Mouse (Mus musculus): ENCODE data around the gene Ankrd33. TPM values are rescaled to one million over a fixed set of nuclear protein-coding genes. Genes with fewer than 3 reads are reported as not detected.

Ankrd33 gene
- total and polyA plus RNA-seq, 2 experiments from 2014 or later: not detected

DNA sequence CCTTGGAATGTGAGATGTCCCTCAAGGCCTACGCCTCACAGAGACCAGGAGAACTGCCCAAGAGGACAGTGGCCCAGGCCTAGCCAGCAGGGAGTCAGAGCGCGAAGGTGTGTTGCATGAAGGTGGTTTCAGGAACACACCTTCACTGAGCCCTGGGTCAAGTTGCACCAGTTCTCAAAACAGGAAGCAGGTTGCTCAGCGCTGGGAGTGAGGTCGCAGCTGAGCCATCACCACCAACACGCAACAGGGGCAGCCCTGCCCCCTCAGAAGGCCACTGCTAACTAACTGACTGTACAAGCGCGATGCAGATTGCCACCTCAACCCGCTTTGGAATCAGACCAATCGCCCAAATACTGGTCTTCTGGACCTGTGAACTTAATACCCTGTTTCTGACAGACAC is 31.1 kb upstream of the Ankrd33 start:
- WGBS: 89% methylated on average over 10 of the region's 10 CpGs
- Histone ChIP-seq H3K27me3 (ENCODE audit: insufficient read depth, low read length) (no peaks in the 10 kb centered on the region), H3K27ac (no peak overlapping the region), H3K4me3 (ENCODE audit: low read length) (no peak overlapping the region), H3K4me1 (ENCODE audit: insufficient read depth, low read length) (no peaks in the 10 kb centered on the region), H3K9me3 (ENCODE audit: low read length) (no peaks in the 10 kb centered on the region), H3K36me3 (ENCODE audit: insufficient read depth, low read length) (no peaks in the 10 kb centered on the region), H3K4me2 (ENCODE audit: low read depth, low read length) (no peak overlapping the region), H3K9ac (replicated peaks; ENCODE audit: low read length) (no peak overlapping the region)
- ATAC-seq: no peak
- no peak for TF ChIP-seq CTCF (IDR thresholded peaks at IDR 0.05; ENCODE audit: low read depth)
- DNase-seq (ENCODE audit: low spot score): no peak

DNA sequence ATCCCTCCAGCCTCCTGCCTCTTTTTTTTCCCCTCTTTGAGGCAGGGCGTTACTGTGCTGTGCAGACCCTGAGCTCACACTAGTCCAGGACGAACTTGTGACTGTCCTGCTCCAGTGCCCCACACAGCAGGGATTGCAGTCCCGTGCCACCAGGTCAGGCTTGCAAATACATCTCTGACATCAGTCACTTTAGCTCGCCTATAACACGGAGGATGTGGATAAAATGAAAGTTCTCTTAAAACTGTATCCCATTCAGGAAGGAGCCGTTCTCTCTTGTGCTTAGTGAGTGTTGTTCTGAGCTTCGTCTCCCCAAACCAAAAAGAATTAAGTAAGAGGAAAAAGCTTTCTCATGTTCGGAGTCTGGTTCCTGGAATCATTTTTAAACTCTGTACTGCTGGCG is 29.1 kb upstream of the Ankrd33 start:
- H3K27ac ChIP-seq: no peak overlapping the region
- no peaks in the 10 kb centered on the region for H3K4me1 ChIP-seq (ENCODE audit: insufficient read depth, low read length)
- no peak overlapping the region for H3K9ac ChIP-seq (replicated peaks; ENCODE audit: low read length)
- no peak for TF ChIP-seq CTCF (IDR thresholded peaks at IDR 0.05; ENCODE audit: low read depth)
- H3K36me3 ChIP-seq (ENCODE audit: insufficient read depth, low read length): no peaks in the 10 kb centered on the region
- H3K9me3 ChIP-seq (ENCODE audit: low read length): no peaks in the 10 kb centered on the region
- no peak overlapping the region for H3K4me2 ChIP-seq (ENCODE audit: low read depth, low read length)
- 61% methylated on average over 9 of the region's 9 CpGs for WGBS
- ATAC-seq (no peak), DNase-seq (ENCODE audit: low spot score) (no peak)
- no peak overlapping the region for H3K4me3 ChIP-seq (ENCODE audit: low read length)
- no peaks in the 10 kb centered on the region for H3K27me3 ChIP-seq (ENCODE audit: insufficient read depth, low read length)

DNA sequence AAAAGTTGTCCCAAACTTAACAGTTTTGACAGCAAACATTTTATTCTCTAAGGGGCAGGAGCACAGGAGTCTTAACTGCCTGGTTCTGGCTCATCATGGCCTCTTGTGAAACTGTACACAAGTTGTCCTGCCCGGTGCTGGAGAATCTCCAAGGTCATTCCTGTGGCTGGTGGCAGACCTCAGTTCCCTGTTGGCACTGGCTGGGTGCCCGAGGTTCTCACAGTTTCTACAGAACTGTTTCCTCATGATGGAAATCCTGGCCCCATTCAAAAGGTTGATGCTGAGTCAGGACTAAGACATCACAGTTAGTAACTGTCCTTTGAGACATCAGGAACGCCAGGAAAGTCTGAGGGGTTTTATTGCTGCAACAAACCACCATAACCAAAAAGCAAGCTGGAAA is 28.6 kb upstream of the Ankrd33 start:
- H3K4me3 ChIP-seq (ENCODE audit: low read length): no peak overlapping the region
- 36% methylated on average over 3 of the region's 3 CpGs for WGBS

DNA sequence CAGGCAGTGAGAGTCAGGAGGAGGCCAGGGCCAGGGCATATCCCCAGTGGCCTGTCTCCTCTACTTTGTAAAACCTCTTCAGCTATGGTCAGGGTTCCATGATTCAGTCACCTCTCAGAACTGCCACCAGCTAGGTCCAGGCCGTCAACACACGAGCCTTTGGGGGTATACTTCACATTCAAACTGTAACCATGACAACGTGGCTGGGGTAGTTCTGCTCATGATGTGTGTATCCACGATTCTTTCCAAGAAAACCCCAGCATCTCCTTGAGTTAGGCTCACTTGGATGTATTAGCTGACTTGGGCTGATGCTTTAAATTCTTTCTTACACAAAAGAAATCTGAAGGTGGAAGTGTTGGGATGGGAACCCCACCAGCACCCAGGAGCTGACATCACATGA is 27.3 kb upstream of the Ankrd33 start:
- H3K4me3 ChIP-seq (ENCODE audit: low read length): no peak overlapping the region
- no peak overlapping the region for H3K4me2 ChIP-seq (ENCODE audit: low read depth, low read length)
- H3K9me3 ChIP-seq (ENCODE audit: low read length): no peaks in the 10 kb centered on the region
- DNase-seq (ENCODE audit: low spot score) (peak; percentile 35), ATAC-seq (no peak)
- H3K4me1 ChIP-seq (ENCODE audit: insufficient read depth, low read length): peaks cover 6% of the 10 kb centered on the region; the same call in 1 of the 2 replicates
- no peak overlapping the region for H3K9ac ChIP-seq (replicated peaks; ENCODE audit: low read length)
- WGBS: 38% methylated on average over 4 of the region's 4 CpGs
- no peak overlapping the region for H3K27ac ChIP-seq
- TF ChIP-seq CTCF (IDR thresholded peaks at IDR 0.05; ENCODE audit: low read depth): no peak
- no peaks in the 10 kb centered on the region for H3K27me3 ChIP-seq (ENCODE audit: insufficient read depth, low read length)
- H3K36me3 ChIP-seq (ENCODE audit: insufficient read depth, low read length): no peaks in the 10 kb centered on the region

More for the DNA sequence above, 28.6 kb upstream of the Ankrd33 start:
- no peak for ATAC-seq
- Histone ChIP-seq H3K4me2 (ENCODE audit: low read depth, low read length) (no peak overlapping the region), H3K36me3 (ENCODE audit: insufficient read depth, low read length) (no peaks in the 10 kb centered on the region), H3K27ac (no peak overlapping the region), H3K27me3 (ENCODE audit: insufficient read depth, low read length) (no peaks in the 10 kb centered on the region), H3K9ac (replicated peaks; ENCODE audit: low read length) (no peak overlapping the region), H3K9me3 (ENCODE audit: low read length) (no peaks in the 10 kb centered on the region), H3K4me1 (ENCODE audit: insufficient read depth, low read length) (no peaks in the 10 kb centered on the region)
- no peak for TF ChIP-seq CTCF (IDR thresholded peaks at IDR 0.05; ENCODE audit: low read depth)
- peak; percentile 57 for DNase-seq (ENCODE audit: low spot score)

DNA sequence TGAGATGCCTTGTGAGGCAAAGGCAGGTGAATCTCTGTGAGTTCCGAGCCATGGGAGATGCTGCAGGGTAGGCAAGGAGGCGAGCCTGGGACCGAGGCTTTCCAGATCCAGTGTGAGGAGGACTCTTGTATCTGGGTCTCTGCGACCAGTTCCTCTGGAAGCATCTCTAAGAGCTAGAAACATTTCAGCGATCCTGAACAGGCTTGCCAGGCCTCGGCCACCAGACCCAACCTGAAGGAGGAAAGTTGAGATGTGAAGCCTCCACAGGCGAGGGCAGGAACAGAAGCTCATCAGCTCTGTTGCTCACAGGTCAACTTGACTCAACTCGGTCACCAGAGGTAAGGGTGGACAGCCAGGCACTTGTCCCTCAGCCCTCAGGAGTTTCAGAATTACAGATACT is 24.0 kb upstream of the Ankrd33 start:
- no peak overlapping the region for H3K27ac ChIP-seq
- no peak overlapping the region for H3K4me2 ChIP-seq (ENCODE audit: low read depth, low read length)
- DNase-seq (ENCODE audit: low spot score) (no peak), ATAC-seq (no peak)
- H3K9me3 ChIP-seq (ENCODE audit: low read length): no peaks in the 10 kb centered on the region
- TF ChIP-seq CTCF (IDR thresholded peaks at IDR 0.05; ENCODE audit: low read depth): no peak
- H3K4me1 ChIP-seq (ENCODE audit: insufficient read depth, low read length): peaks cover 8% of the 10 kb centered on the region; the same call in 1 of the 2 replicates
- no peaks in the 10 kb centered on the region for H3K27me3 ChIP-seq (ENCODE audit: insufficient read depth, low read length)
- H3K36me3 ChIP-seq (ENCODE audit: insufficient read depth, low read length): no peaks in the 10 kb centered on the region
- no peak overlapping the region for H3K4me3 ChIP-seq (ENCODE audit: low read length)
- WGBS: 96% methylated on average over 8 of the region's 8 CpGs
- H3K9ac ChIP-seq (replicated peaks; ENCODE audit: low read length): no peak overlapping the region

DNA sequence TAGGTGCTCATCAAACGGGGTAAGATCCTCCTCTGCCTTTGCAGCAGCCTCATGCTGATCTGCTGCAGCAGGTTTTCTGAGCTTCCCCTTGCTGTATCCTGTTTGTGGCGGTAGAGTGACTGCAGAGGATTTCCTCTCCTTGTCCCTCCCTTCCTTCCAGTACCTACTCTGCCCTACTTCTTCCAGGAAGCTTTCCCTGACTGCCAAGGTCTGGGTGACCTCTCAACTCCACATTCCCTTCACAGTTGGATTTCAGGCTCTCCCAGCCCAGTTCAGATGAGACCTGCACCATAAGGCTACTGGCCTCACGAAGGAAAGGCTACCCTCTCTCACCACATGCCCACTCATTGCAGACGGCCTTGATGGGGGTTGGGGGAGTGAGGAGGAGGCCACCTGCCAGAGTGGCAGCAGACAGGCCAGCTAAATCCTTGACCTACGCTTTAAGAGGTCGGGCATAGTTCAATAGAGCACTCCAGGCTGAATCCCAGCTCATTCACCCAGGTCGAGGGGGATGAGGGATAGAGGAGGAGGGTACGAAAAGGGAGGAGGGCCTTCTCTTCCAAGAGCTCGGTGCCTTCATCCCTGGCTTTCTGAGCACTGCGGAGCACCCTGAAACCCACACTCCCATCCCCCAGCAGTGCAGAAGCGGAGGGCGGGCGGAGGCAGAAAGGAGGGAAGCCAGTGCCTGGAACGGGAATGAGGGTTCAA is 23.3 kb upstream of the Ankrd33 start:
- ATAC-seq: 0 out of 2 replicates have a peak, but pooled peaks have one; percentile 2
- no peak overlapping the region for H3K4me2 ChIP-seq (ENCODE audit: low read depth, low read length)
- no peaks in the 10 kb centered on the region for H3K36me3 ChIP-seq (ENCODE audit: insufficient read depth, low read length)
- DNase-seq (ENCODE audit: low spot score): no peak
- H3K4me1 ChIP-seq (ENCODE audit: insufficient read depth, low read length): peaks cover 8% of the 10 kb centered on the region; the same call in 1 of the 2 replicates
- no peaks in the 10 kb centered on the region for H3K27me3 ChIP-seq (ENCODE audit: insufficient read depth, low read length)
- no peaks in the 10 kb centered on the region for H3K9me3 ChIP-seq (ENCODE audit: low read length)
- WGBS: 37% methylated on average over 14 of the region's 14 CpGs
- H3K4me3 ChIP-seq (ENCODE audit: low read length): no peak overlapping the region
- no peak overlapping the region; the same call in 1 of the 2 replicates for H3K27ac ChIP-seq
- no peak for TF ChIP-seq CTCF (IDR thresholded peaks at IDR 0.05; ENCODE audit: low read depth)
- 0 out of 2 replicates have a peak overlapping the region, but pooled peaks have one; percentile 10 for H3K9ac ChIP-seq (replicated peaks; ENCODE audit: low read length)

Data from hindbrain, postnatal 0 days (tissue).